Mouse (Mus musculus): Measurements from ENCODE around the gene Adam17. TPM values are rescaled to one million over a fixed set of nuclear protein-coding genes. Genes with fewer than 3 reads are reported as not detected.
A peak's percentile ranks its signal among the peaks of the same experiment; 100 is the strongest.

The Adam17 gene
- 35.6 and 40.3 TPM in 2 replicates for polyA plus RNA-seq (2014; fragmentation: Nextera tagmentation; extraction: Ambion mirVana)

DNA sequence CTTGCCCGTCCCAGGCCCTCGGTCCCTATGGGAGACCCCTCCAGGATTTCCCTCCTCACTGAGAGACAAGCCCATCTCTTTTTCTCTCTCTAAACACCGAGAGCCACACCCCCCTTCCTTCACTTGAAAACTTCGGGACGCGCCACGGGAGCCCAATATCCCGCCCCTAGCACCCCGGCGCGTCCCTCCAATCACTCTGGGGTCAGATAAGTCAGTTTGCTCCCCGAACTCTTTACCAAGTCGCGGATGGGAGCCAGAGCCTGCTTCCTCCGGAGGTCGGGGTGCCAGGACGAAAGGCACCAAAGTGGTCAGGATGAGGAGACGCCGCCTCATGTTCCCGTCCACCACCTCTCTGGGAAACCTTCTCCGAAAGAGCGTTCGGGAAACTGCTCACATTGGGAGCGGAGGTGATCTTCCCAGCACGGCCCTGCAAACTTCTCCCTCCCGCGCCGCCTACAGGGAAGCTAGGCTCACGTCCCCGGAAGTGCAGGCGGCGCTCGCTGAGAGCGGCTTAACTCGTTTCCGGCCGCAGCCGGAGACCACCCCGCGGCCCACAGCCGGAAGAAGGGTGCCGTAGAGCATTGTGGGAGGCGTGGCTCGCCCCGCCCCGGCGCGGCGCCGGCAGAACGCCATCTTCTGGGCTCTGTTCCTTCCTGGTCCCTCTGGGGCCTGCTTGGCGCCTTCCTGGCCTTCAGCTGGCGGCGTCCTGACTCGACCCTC is at the start of gene Adam17:
Gene Adam17 (minus strand): TSS at position 533 of the 720 bp plus-strand sequence.
- ATAC-seq (replicated peaks; ENCODE audit: low FRiP score) (peak; percentile 96), DNase-seq (ENCODE audit: low spot score) (peak; percentile 93)
- Histone ChIP-seq H3K27ac (ENCODE audit: low read depth, low read length) (peak within 1 kb of the TSS; percentile 95), H3K36me3 (ENCODE audit: control insufficient read depth, insufficient read depth, low read length) (no peaks in the 10 kb centered on the region), H3K9me3 (ENCODE audit: control insufficient read depth, low read length) (no peaks in the 10 kb centered on the region), H3K4me3 (ENCODE audit: low read depth, low read length) (peak within 1 kb of the TSS; percentile 76), H3K9ac (ENCODE audit: low read depth, low read length) (peak within 1 kb of the TSS; percentile 89), H3K27me3 (replicated peaks; ENCODE audit: control insufficient read depth, insufficient read depth, low read length) (no peaks in the 10 kb centered on the region), H3K4me1 (replicated peaks; ENCODE audit: control insufficient read depth, insufficient read depth, low read length) (peaks cover 26% of the 10 kb centered on the region), H3K4me2 (peak within 1 kb of the TSS; percentile 89)
- WGBS, result under 1% methylated on average over 55 of the region's 55 CpGs

GRCm38 (mm10) chr12:21418621-21419131 is 45.2 kb upstream of the Adam17 start:
- H3K9ac ChIP-seq (ENCODE audit: low read depth, low read length), result peak overlapping the region; percentile 76
- peaks cover 16% of the 10 kb centered on the region for H3K4me1 ChIP-seq (replicated peaks; ENCODE audit: control insufficient read depth, insufficient read depth, low read length)
- peaks cover 12% of the 10 kb centered on the region for H3K36me3 ChIP-seq (ENCODE audit: control insufficient read depth, insufficient read depth, low read length)
- WGBS, result 60% methylated on average over 11 of the region's 11 CpGs
- H3K4me2 ChIP-seq, result peak overlapping the region; percentile 64
- ATAC-seq (replicated peaks; ENCODE audit: low FRiP score) (no peak), DNase-seq (ENCODE audit: low spot score) (no peak)
- H3K9me3 ChIP-seq (ENCODE audit: control insufficient read depth, low read length), result no peaks in the 10 kb centered on the region
- 0 out of 2 replicates have a peak overlapping the region, but pooled peaks have one; percentile 14 for H3K27ac ChIP-seq (ENCODE audit: low read depth, low read length)
- H3K4me3 ChIP-seq (ENCODE audit: low read depth, low read length), result peak overlapping the region; percentile 83
- H3K27me3 ChIP-seq (replicated peaks; ENCODE audit: control insufficient read depth, insufficient read depth, low read length), result no peaks in the 10 kb centered on the region

- ATAC-seq (replicated peaks; ENCODE audit: low FRiP score) (no peak), DNase-seq (ENCODE audit: low spot score) (no peak)
- H3K27me3 ChIP-seq (replicated peaks; ENCODE audit: control insufficient read depth, insufficient read depth, low read length), result no peaks in the 10 kb centered on the region
- peak overlapping the region; percentile 83 for H3K4me3 ChIP-seq (ENCODE audit: low read depth, low read length)
- H3K9me3 ChIP-seq (ENCODE audit: control insufficient read depth, low read length), result no peaks in the 10 kb centered on the region
- peak overlapping the region; percentile 99 for H3K27ac ChIP-seq (ENCODE audit: low read depth, low read length)
- H3K4me1 ChIP-seq (replicated peaks; ENCODE audit: control insufficient read depth, insufficient read depth, low read length), result peaks cover 16% of the 10 kb centered on the region
- peak overlapping the region; percentile 64 for H3K4me2 ChIP-seq
- H3K9ac ChIP-seq (ENCODE audit: low read depth, low read length), result peak overlapping the region; percentile 76
- WGBS, result 16% methylated on average over 10 of the region's 10 CpGs
- peaks cover 17% of the 10 kb centered on the region for H3K36me3 ChIP-seq (ENCODE audit: control insufficient read depth, insufficient read depth, low read length)
Measured at GRCm38 (mm10) chr12:21418083-21418482, 44.7 kb upstream of the Adam17 start.

GRCm38 (mm10) chr12:21417100-21418070 is 44.0 kb upstream of the Adam17 start, which contains the start of gene Ywhaq:
Gene Ywhaq (minus strand): TSS chr12:21417637.
- Histone ChIP-seq H3K27ac (ENCODE audit: low read depth, low read length) (peak within 1 kb of the TSS; percentile 99), H3K4me2 (peak within 1 kb of the TSS; percentile 91), H3K4me1 (replicated peaks; ENCODE audit: control insufficient read depth, insufficient read depth, low read length) (peaks cover 16% of the 10 kb centered on the region), H3K9ac (ENCODE audit: low read depth, low read length) (peak within 1 kb of the TSS; percentile 91), H3K36me3 (ENCODE audit: control insufficient read depth, insufficient read depth, low read length) (peaks cover 24% of the 10 kb centered on the region), H3K27me3 (replicated peaks; ENCODE audit: control insufficient read depth, insufficient read depth, low read length) (no peaks in the 10 kb centered on the region), H3K4me3 (ENCODE audit: low read depth, low read length) (peak within 1 kb of the TSS; percentile 83), H3K9me3 (ENCODE audit: control insufficient read depth, low read length) (no peaks in the 10 kb centered on the region)
- DNase-seq (ENCODE audit: low spot score) (peak; percentile 98), ATAC-seq (replicated peaks; ENCODE audit: low FRiP score) (peak; percentile 99)
- WGBS, result 1% methylated on average over 89 of the region's 103 CpGs

- Histone ChIP-seq H3K4me2 (peak overlapping the region; percentile 91), H3K9ac (ENCODE audit: low read depth, low read length) (peak overlapping the region; percentile 91), H3K27me3 (replicated peaks; ENCODE audit: control insufficient read depth, insufficient read depth, low read length) (no peaks in the 10 kb centered on the region), H3K36me3 (ENCODE audit: control insufficient read depth, insufficient read depth, low read length) (peaks cover 30% of the 10 kb centered on the region), H3K27ac (ENCODE audit: low read depth, low read length) (peak overlapping the region; percentile 99), H3K4me1 (replicated peaks; ENCODE audit: control insufficient read depth, insufficient read depth, low read length) (peaks cover 16% of the 10 kb centered on the region), H3K4me3 (ENCODE audit: low read depth, low read length) (peak overlapping the region; percentile 83), H3K9me3 (ENCODE audit: control insufficient read depth, low read length) (no peaks in the 10 kb centered on the region)
- ATAC-seq (replicated peaks; ENCODE audit: low FRiP score) (no peak), DNase-seq (ENCODE audit: low spot score) (no peak)
- WGBS, result under 1% methylated on average over 13 of the region's 15 CpGs
Measured at GRCm38 (mm10) chr12:21416506-21416905, 43.1 kb upstream of the Adam17 start.

DNA sequence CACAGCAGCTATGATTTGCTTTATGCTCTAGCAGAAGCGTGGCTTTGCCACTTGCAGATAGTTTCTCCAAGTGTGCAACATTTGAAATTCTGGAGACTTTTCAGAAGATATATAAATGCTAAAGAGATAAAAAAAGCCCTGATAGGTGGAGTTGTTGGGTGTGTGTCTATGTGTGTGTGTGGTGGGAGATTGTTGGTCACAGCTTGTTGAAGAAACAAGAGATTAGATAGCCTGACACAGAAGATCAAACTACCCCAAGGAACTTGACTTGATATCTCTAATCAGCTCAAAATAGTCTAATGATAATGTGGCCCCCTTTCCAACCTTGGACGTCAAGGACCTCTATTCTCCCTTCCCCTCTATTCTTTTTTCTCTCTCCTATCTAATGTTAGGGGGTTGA is 37.2 kb upstream of the Adam17 start:
- Histone ChIP-seq H3K4me2 (no peak overlapping the region), H3K27me3 (replicated peaks; ENCODE audit: control insufficient read depth, insufficient read depth, low read length) (no peaks in the 10 kb centered on the region), H3K9ac (ENCODE audit: low read depth, low read length) (no peak overlapping the region), H3K4me1 (replicated peaks; ENCODE audit: control insufficient read depth, insufficient read depth, low read length) (peaks cover 17% of the 10 kb centered on the region), H3K9me3 (ENCODE audit: control insufficient read depth, low read length) (no peaks in the 10 kb centered on the region), H3K27ac (ENCODE audit: low read depth, low read length) (no peak overlapping the region), H3K36me3 (ENCODE audit: control insufficient read depth, insufficient read depth, low read length) (peaks cover 59% of the 10 kb centered on the region), H3K4me3 (ENCODE audit: low read depth, low read length) (no peak overlapping the region)
- 64% methylated on average over 2 of the region's 2 CpGs for WGBS
- DNase-seq (ENCODE audit: low spot score) (no peak), ATAC-seq (replicated peaks; ENCODE audit: low FRiP score) (peak; percentile 74)

- peaks cover 8% of the 10 kb centered on the region for H3K4me1 ChIP-seq (replicated peaks; ENCODE audit: control insufficient read depth, insufficient read depth, low read length)
- H3K9ac ChIP-seq (ENCODE audit: low read depth, low read length), result no peak overlapping the region
- peaks cover 52% of the 10 kb centered on the region for H3K36me3 ChIP-seq (ENCODE audit: control insufficient read depth, insufficient read depth, low read length)
- H3K4me2 ChIP-seq, result no peak overlapping the region
- H3K27me3 ChIP-seq (replicated peaks; ENCODE audit: control insufficient read depth, insufficient read depth, low read length), result no peaks in the 10 kb centered on the region
- ATAC-seq (replicated peaks; ENCODE audit: low FRiP score) (no peak), DNase-seq (ENCODE audit: low spot score) (no peak)
- H3K27ac ChIP-seq (ENCODE audit: low read depth, low read length), result no peak overlapping the region
- WGBS, result 97% methylated on average over 3 of the region's 3 CpGs
- H3K9me3 ChIP-seq (ENCODE audit: control insufficient read depth, low read length), result no peaks in the 10 kb centered on the region
- no peak overlapping the region for H3K4me3 ChIP-seq (ENCODE audit: low read depth, low read length)
Measured at GRCm38 (mm10) chr12:21409651-21410050, 36.2 kb upstream of the Adam17 start.

GRCm38 (mm10) chr12:21408789-21409367 is 35.4 kb upstream of the Adam17 start:
- peaks cover 47% of the 10 kb centered on the region for H3K36me3 ChIP-seq (ENCODE audit: control insufficient read depth, insufficient read depth, low read length)

More at GRCm38 (mm10) chr12:21408789-21409367, 35.4 kb upstream of the Adam17 start:
- no peak overlapping the region for H3K27ac ChIP-seq (ENCODE audit: low read depth, low read length)
- peaks cover 8% of the 10 kb centered on the region for H3K4me1 ChIP-seq (replicated peaks; ENCODE audit: control insufficient read depth, insufficient read depth, low read length)
- no peaks in the 10 kb centered on the region for H3K27me3 ChIP-seq (replicated peaks; ENCODE audit: control insufficient read depth, insufficient read depth, low read length)
- H3K9me3 ChIP-seq (ENCODE audit: control insufficient read depth, low read length), result no peaks in the 10 kb centered on the region
- H3K9ac ChIP-seq (ENCODE audit: low read depth, low read length), result no peak overlapping the region
- DNase-seq (ENCODE audit: low spot score) (no peak), ATAC-seq (replicated peaks; ENCODE audit: low FRiP score) (no peak)
- WGBS, result 94% methylated on average over 2 of the region's 2 CpGs
- H3K4me3 ChIP-seq (ENCODE audit: low read depth, low read length), result no peak overlapping the region
- H3K4me2 ChIP-seq, result no peak overlapping the region
